Mouse (Mus musculus): ENCODE results near the gene Hoxd4.

Hoxd4 gene

GRCm38 (mm10) chr2:74732513-74733316 is 21.0 kb downstream of the Hoxd4 start:
- no peak for DNase-seq

- no peak for DNase-seq
These were observed 21.6 kb downstream of the Hoxd4 start for GRCm38 (mm10) chr2:74733317-74733661.

- DNase-seq = no peak
These were observed 22.0 kb downstream of the Hoxd4 start for GRCm38 (mm10) chr2:74733765-74734164.

- DNase-seq = no peak
These were observed 22.7 kb downstream of the Hoxd4 start for GRCm38 (mm10) chr2:74734451-74734850.

GRCm38 (mm10) chr2:74734996-74735811 is 23.5 kb downstream of the Hoxd4 start:
- DNase-seq = no peak

GRCm38 (mm10) chr2:74735851-74736687 is 24.3 kb downstream of the Hoxd4 start:
- DNase-seq = no peak

GRCm38 (mm10) chr2:74736688-74737577 is 25.2 kb downstream of the Hoxd4 start:
- no peak for DNase-seq

GRCm38 (mm10) chr2:74737578-74738070 is 25.9 kb downstream of the Hoxd4 start:
- DNase-seq = no peak

GRCm38 (mm10) chr2:74738623-74739475 is 27.1 kb downstream of the Hoxd4 start:
- DNase-seq = no peak

- DNase-seq = no peak
These were observed 27.7 kb downstream of the Hoxd4 start for GRCm38 (mm10) chr2:74739476-74739800.

- no peak for DNase-seq
These were observed 28.1 kb downstream of the Hoxd4 start for GRCm38 (mm10) chr2:74739869-74740268.

- DNase-seq = no peak
These were observed 28.8 kb downstream of the Hoxd4 start for GRCm38 (mm10) chr2:74740311-74741091.

GRCm38 (mm10) chr2:74741252-74741978 is 29.7 kb downstream of the Hoxd4 start:
- DNase-seq = no peak

- no peak for DNase-seq
These were observed 30.2 kb downstream of the Hoxd4 start for GRCm38 (mm10) chr2:74741979-74742277.

GRCm38 (mm10) chr2:74745540-74746297 is 34.0 kb downstream of the Hoxd4 start:
- no peak for DNase-seq

- DNase-seq = no peak
These were observed 34.7 kb downstream of the Hoxd4 start for GRCm38 (mm10) chr2:74746298-74746921.

- DNase-seq = no peak
These were observed 35.3 kb downstream of the Hoxd4 start for GRCm38 (mm10) chr2:74747006-74747405.

- DNase-seq = no peak
These were observed 36.0 kb downstream of the Hoxd4 start for GRCm38 (mm10) chr2:74747661-74748141.

Data from thymus, postnatal 14 days (tissue).